Mouse (Mus musculus): Measurements from ENCODE around the gene Adgre5. TPM values are rescaled to one million over a fixed set of nuclear protein-coding genes. Genes with fewer than 3 reads are reported as not detected.

The Adgre5 gene
- polyA plus RNA-seq, 1 experiment from 2014 or later, result 45.8 TPM

GRCm38 (mm10) chr8:83737852-83738562 lies 3.1 kb downstream of the Adgre5 start:
- 0 out of 2 replicates have a peak overlapping the region, but pooled peaks have one; percentile 12 for H3K27ac ChIP-seq (replicated peaks; ENCODE audit: low read depth, low read length)
- ATAC-seq (ENCODE audit: low read depth) (no peak; the same call in 1 of the 2 replicates), DNase-seq (ENCODE audit: low spot score) (peak; percentile 74)
- H3K36me3 ChIP-seq (ENCODE audit: control insufficient read depth, insufficient read depth, low read length), result no peaks in the 10 kb centered on the region
- H3K9ac ChIP-seq (ENCODE audit: low read depth, low read length), result peak overlapping the region; percentile 11; the same call in 1 of the 2 replicates
- H3K9me3 ChIP-seq (ENCODE audit: control insufficient read depth, low read length), result no peaks in the 10 kb centered on the region
- peak overlapping the region; percentile 93; the same call in 1 of the 2 replicates for H3K4me2 ChIP-seq (ENCODE audit: low read depth, low read length)
- H3K4me1 ChIP-seq (ENCODE audit: control insufficient read depth, insufficient read depth, low read length), result peaks cover 26% of the 10 kb centered on the region
- no peaks in the 10 kb centered on the region for H3K27me3 ChIP-seq (replicated peaks; ENCODE audit: control insufficient read depth, insufficient read depth, low read length)
- 69% methylated on average over 4 of the region's 4 CpGs for whole genome bisulfite sequencing
- no peak overlapping the region for H3K4me3 ChIP-seq (ENCODE audit: low read depth, low read length)

GRCm38 (mm10) chr8:83737346-83737745 lies 3.8 kb downstream of the Adgre5 start:
- Histone ChIP-seq H3K4me2 (ENCODE audit: low read depth, low read length) (no peak overlapping the region), H3K27ac (replicated peaks; ENCODE audit: low read depth, low read length) (no peak overlapping the region), H3K27me3 (replicated peaks; ENCODE audit: control insufficient read depth, insufficient read depth, low read length) (no peaks in the 10 kb centered on the region), H3K4me1 (ENCODE audit: control insufficient read depth, insufficient read depth, low read length) (peaks cover 26% of the 10 kb centered on the region), H3K4me3 (ENCODE audit: low read depth, low read length) (no peak overlapping the region), H3K9ac (ENCODE audit: low read depth, low read length) (peak overlapping the region; percentile 11; the same call in 1 of the 2 replicates), H3K9me3 (ENCODE audit: control insufficient read depth, low read length) (no peaks in the 10 kb centered on the region), H3K36me3 (ENCODE audit: control insufficient read depth, insufficient read depth, low read length) (0 out of 2 replicates have a peak, but pooled peaks cover 1% of the 10 kb centered on the region)
- DNase-seq (ENCODE audit: low spot score) (no peak), ATAC-seq (ENCODE audit: low read depth) (no peak)
- 87% methylated on average over 4 of the region's 4 CpGs for WGBS

- no peaks in the 10 kb centered on the region for H3K9me3 ChIP-seq (ENCODE audit: control insufficient read depth, low read length)
- no peaks in the 10 kb centered on the region for H3K27me3 ChIP-seq (replicated peaks; ENCODE audit: control insufficient read depth, insufficient read depth, low read length)
- no peak overlapping the region for H3K4me3 ChIP-seq (ENCODE audit: low read depth, low read length)
- ATAC-seq (ENCODE audit: low read depth) (no peak), DNase-seq (ENCODE audit: low spot score) (no peak)
- peaks cover 26% of the 10 kb centered on the region for H3K4me1 ChIP-seq (ENCODE audit: control insufficient read depth, insufficient read depth, low read length)
- H3K36me3 ChIP-seq (ENCODE audit: control insufficient read depth, insufficient read depth, low read length), result peaks cover 8% of the 10 kb centered on the region; the same call in 1 of the 2 replicates
- H3K9ac ChIP-seq (ENCODE audit: low read depth, low read length), result no peak overlapping the region
- H3K4me2 ChIP-seq (ENCODE audit: low read depth, low read length), result no peak overlapping the region
- 88% methylated on average over 4 of the region's 4 CpGs for WGBS
- no peak overlapping the region for H3K27ac ChIP-seq (replicated peaks; ENCODE audit: low read depth, low read length)
Measured at GRCm38 (mm10) chr8:83736681-83737080, 4.4 kb downstream of the Adgre5 start.

GRCm38 (mm10) chr8:83732919-83733318 lies 8.2 kb downstream of the Adgre5 start:
- no peak overlapping the region for H3K4me2 ChIP-seq (ENCODE audit: low read depth, low read length)
- no peaks in the 10 kb centered on the region for H3K27me3 ChIP-seq (replicated peaks; ENCODE audit: control insufficient read depth, insufficient read depth, low read length)
- DNase-seq (ENCODE audit: low spot score), result no peak
- no peak overlapping the region for H3K27ac ChIP-seq (replicated peaks; ENCODE audit: low read depth, low read length)
- 80% methylated on average over 6 of the region's 6 CpGs for WGBS
- peaks cover 18% of the 10 kb centered on the region; the same call in 1 of the 2 replicates for H3K36me3 ChIP-seq (ENCODE audit: control insufficient read depth, insufficient read depth, low read length)
- no peak overlapping the region for H3K4me3 ChIP-seq (ENCODE audit: low read depth, low read length)
- H3K9ac ChIP-seq (ENCODE audit: low read depth, low read length), result no peak overlapping the region
- peaks cover 7% of the 10 kb centered on the region for H3K4me1 ChIP-seq (ENCODE audit: control insufficient read depth, insufficient read depth, low read length)
- no peaks in the 10 kb centered on the region for H3K9me3 ChIP-seq (ENCODE audit: control insufficient read depth, low read length)
- ATAC-seq (ENCODE audit: low read depth), result no peak

GRCm38 (mm10) chr8:83731906-83732305 lies 9.2 kb downstream of the Adgre5 start:
- WGBS, result 69% methylated on average over 5 of the region's 5 CpGs

GRCm38 (mm10) chr8:83729009-83729807 lies 11.9 kb downstream of the Adgre5 start:
- WGBS, result 59% methylated on average over 11 of the region's 11 CpGs

More at GRCm38 (mm10) chr8:83731906-83732305, 9.2 kb downstream of the Adgre5 start:
- Histone ChIP-seq H3K36me3 (ENCODE audit: control insufficient read depth, insufficient read depth, low read length) (peaks cover 28% of the 10 kb centered on the region; the same call in 1 of the 2 replicates), H3K9me3 (ENCODE audit: control insufficient read depth, low read length) (no peaks in the 10 kb centered on the region), H3K4me2 (ENCODE audit: low read depth, low read length) (no peak overlapping the region), H3K27me3 (replicated peaks; ENCODE audit: control insufficient read depth, insufficient read depth, low read length) (no peaks in the 10 kb centered on the region), H3K27ac (replicated peaks; ENCODE audit: low read depth, low read length) (no peak overlapping the region), H3K4me1 (ENCODE audit: control insufficient read depth, insufficient read depth, low read length) (no peaks in the 10 kb centered on the region), H3K4me3 (ENCODE audit: low read depth, low read length) (no peak overlapping the region), H3K9ac (ENCODE audit: low read depth, low read length) (no peak overlapping the region)
- ATAC-seq (ENCODE audit: low read depth), result no peak
- DNase-seq (ENCODE audit: low spot score), result no peak

GRCm38 (mm10) chr8:83725521-83726102 lies 15.5 kb downstream of the Adgre5 start:
- no peak for DNase-seq (ENCODE audit: low spot score)
- H3K4me1 ChIP-seq (ENCODE audit: control insufficient read depth, insufficient read depth, low read length), result no peaks in the 10 kb centered on the region
- H3K27me3 ChIP-seq (replicated peaks; ENCODE audit: control insufficient read depth, insufficient read depth, low read length), result no peaks in the 10 kb centered on the region
- ATAC-seq (ENCODE audit: low read depth), result no peak
- peaks cover 74% of the 10 kb centered on the region for H3K36me3 ChIP-seq (ENCODE audit: control insufficient read depth, insufficient read depth, low read length)
- no peak overlapping the region for H3K4me2 ChIP-seq (ENCODE audit: low read depth, low read length)
- WGBS, result 86% methylated on average over 8 of the region's 8 CpGs
- H3K9ac ChIP-seq (ENCODE audit: low read depth, low read length), result no peak overlapping the region
- no peak overlapping the region for H3K27ac ChIP-seq (replicated peaks; ENCODE audit: low read depth, low read length)
- H3K4me3 ChIP-seq (ENCODE audit: low read depth, low read length), result no peak overlapping the region
- no peaks in the 10 kb centered on the region for H3K9me3 ChIP-seq (ENCODE audit: control insufficient read depth, low read length)

More at GRCm38 (mm10) chr8:83729009-83729807, 11.9 kb downstream of the Adgre5 start:
- H3K4me3 ChIP-seq (ENCODE audit: low read depth, low read length), result no peak overlapping the region
- H3K4me2 ChIP-seq (ENCODE audit: low read depth, low read length), result no peak overlapping the region
- H3K27me3 ChIP-seq (replicated peaks; ENCODE audit: control insufficient read depth, insufficient read depth, low read length), result no peaks in the 10 kb centered on the region
- no peaks in the 10 kb centered on the region for H3K4me1 ChIP-seq (ENCODE audit: control insufficient read depth, insufficient read depth, low read length)
- H3K9ac ChIP-seq (ENCODE audit: low read depth, low read length), result no peak overlapping the region
- ATAC-seq (ENCODE audit: low read depth) (no peak; the same call in 1 of the 2 replicates), DNase-seq (ENCODE audit: low spot score) (no peak)
- no peaks in the 10 kb centered on the region for H3K9me3 ChIP-seq (ENCODE audit: control insufficient read depth, low read length)
- no peak overlapping the region for H3K27ac ChIP-seq (replicated peaks; ENCODE audit: low read depth, low read length)
- peaks cover 48% of the 10 kb centered on the region for H3K36me3 ChIP-seq (ENCODE audit: control insufficient read depth, insufficient read depth, low read length)

GRCm38 (mm10) chr8:83724697-83725482 lies 16.2 kb downstream of the Adgre5 start:
- Histone ChIP-seq H3K27me3 (replicated peaks; ENCODE audit: control insufficient read depth, insufficient read depth, low read length) (no peaks in the 10 kb centered on the region), H3K36me3 (ENCODE audit: control insufficient read depth, insufficient read depth, low read length) (peaks cover 82% of the 10 kb centered on the region), H3K27ac (replicated peaks; ENCODE audit: low read depth, low read length) (no peak overlapping the region), H3K4me3 (ENCODE audit: low read depth, low read length) (no peak overlapping the region), H3K9ac (ENCODE audit: low read depth, low read length) (no peak overlapping the region), H3K4me1 (ENCODE audit: control insufficient read depth, insufficient read depth, low read length) (no peaks in the 10 kb centered on the region), H3K9me3 (ENCODE audit: control insufficient read depth, low read length) (no peaks in the 10 kb centered on the region), H3K4me2 (ENCODE audit: low read depth, low read length) (no peak overlapping the region)
- ATAC-seq (ENCODE audit: low read depth) (peak; percentile 76), DNase-seq (ENCODE audit: low spot score) (peak; percentile 69)
- 53% methylated on average over 13 of the region's 15 CpGs for WGBS
